In genomic region chr7:128312375-128313059, GRCm38 (mm10) we compare ENCODE assay signal across 17 mouse cellular contexts. TPM values are rescaled to one million over a fixed set of nuclear protein-coding genes. Genes with fewer than 3 reads are reported as not detected.
"Had no signal": no experiment of that assay in that cellular context is flagged by ENCODE, and none has a peak within 500 bp of the region (broad histone marks: within the 10 kb centered on the region; RNA-seq: fewer than 3 reads in every experiment).

No protein-coding gene starts in this region.

- H3K9ac ChIP-seq: limb, embryonic 15.5 days; liver, embryonic 13.5 days; liver, postnatal 0 days; neural tube, embryonic 13.5 days; stomach, embryonic 15.5 days had no signal

- H3K9me3 ChIP-seq: limb, embryonic 15.5 days; liver, embryonic 13.5 days; megakaryocyte, embryonic 14.5 days; neural tube, embryonic 13.5 days; stomach, embryonic 15.5 days had no signal

- H3K4me2 ChIP-seq: limb, embryonic 15.5 days; liver, embryonic 13.5 days; midbrain, embryonic 11.5 days; neural tube, embryonic 13.5 days; stomach, embryonic 15.5 days had no signal

- ATAC-seq: liver, postnatal 0 days; lung, postnatal 0 days; midbrain, embryonic 16.5 days had no signal

- H3K27ac ChIP-seq: limb, embryonic 15.5 days; liver, embryonic 13.5 days; neural tube, embryonic 13.5 days; stomach, embryonic 15.5 days had no signal

- H3K4me1 ChIP-seq: limb, embryonic 15.5 days; neural tube, embryonic 13.5 days had no signal

- H3K36me3 ChIP-seq: limb, embryonic 15.5 days; liver, embryonic 13.5 days; neural tube, embryonic 13.5 days; stomach, embryonic 15.5 days had no signal

- H3K4me3 ChIP-seq: limb, embryonic 15.5 days; liver, embryonic 13.5 days; megakaryocyte, embryonic 14.5 days; neural tube, embryonic 13.5 days; stomach, embryonic 15.5 days had no signal

- DNase-seq: kidney, adult 9 months; kidney, postnatal 14 days; layer of hippocampus, postnatal 36 days; liver, embryonic 13.5 days; liver, postnatal 0 days; lung, postnatal 36 days; right cerebral cortex, postnatal 14 days had no signal

- H3K27me3 ChIP-seq: limb, embryonic 15.5 days; neural tube, embryonic 13.5 days; stomach, embryonic 15.5 days had no signal

RNA-seq across cellular contexts. Expression of gene Slc5a2, which starts 47.1 kb away (rescaled TPM):
- total RNA-seq: layer of hippocampus, postnatal 36 days; left cerebral cortex, adult 8-10 months; left cerebral cortex, postnatal 25 days had no signal
- polyA plus RNA-seq: limb, embryonic 11.5 days; limb, embryonic 15.5 days; midbrain, embryonic 16.5 days; neural tube, embryonic 13.5 days had no signal
